Mouse (Mus musculus) common myeloid progenitor, adult 5-6 weeks (primary cell): ENCODE measurements around the gene Ftsj1. TPM values are rescaled to one million over a fixed set of nuclear protein-coding genes. Genes with fewer than 3 reads are reported as not detected.

Experiments
- ATAC-seq: replicated peaks from 2 replicates; pipeline ENCODE4 v1.8.0; 2016; ENCODE audit warnings: low read depth, mild to moderate bottlenecking, moderate TSS enrichment, inconsistent platforms; ENCODE audit not compliant: poor library complexity, severe bottlenecking
- total RNA-seq: library from RNA; stranded (forward); fragments of 200-1000, 187-1606 nt; gene quantifications from 2 replicates; pipeline ENCODE4 v1.2.3, GENCODE M21; 2017

Ftsj1 gene
- total RNA-seq, 1 experiment from 2014 or later: 26.4 TPM

- no peak for ATAC-seq
These were observed 29.9 kb downstream of the Ftsj1 start for GRCm38 (mm10) chrX:8222296-8222677.

DNA sequence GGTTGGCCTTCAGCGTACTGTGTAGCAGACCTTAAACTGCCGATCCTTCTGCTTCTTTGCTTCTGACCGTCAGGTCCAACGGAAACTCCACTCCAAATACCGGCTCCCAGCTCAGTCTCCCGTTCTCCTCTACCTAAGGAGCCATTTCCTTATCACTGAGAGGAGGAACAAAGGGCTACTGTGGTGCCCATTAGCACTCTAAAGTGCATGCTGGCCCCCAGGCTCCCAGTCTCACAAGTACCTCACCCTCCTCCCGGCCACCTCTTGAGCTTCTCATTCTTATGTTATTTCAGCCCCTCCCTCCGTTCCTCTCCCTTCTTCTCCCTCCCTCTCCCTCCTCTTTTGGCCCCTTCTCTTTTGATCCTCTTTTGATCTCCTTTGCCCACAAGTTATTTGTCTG is 32.6 kb downstream of the Ftsj1 start:
- no peak for ATAC-seq

DNA sequence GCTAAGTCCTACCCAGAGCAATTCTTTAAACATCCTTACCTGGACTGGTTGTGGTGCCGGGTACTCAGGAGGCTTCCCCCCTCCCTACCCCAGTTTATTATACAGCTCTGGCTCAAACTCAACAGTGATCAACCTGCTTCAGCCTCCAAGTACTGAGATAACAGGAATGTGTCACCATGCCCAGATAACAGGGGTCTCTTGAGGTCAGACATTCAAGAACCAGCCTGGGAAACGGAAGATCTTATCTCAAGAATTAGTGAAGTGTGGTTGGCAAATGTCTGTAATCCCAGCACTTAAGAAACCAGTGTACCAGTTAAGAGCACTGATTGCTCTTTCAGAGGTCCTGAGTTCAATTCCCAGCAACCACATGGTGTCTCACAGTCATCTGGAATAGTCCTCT is 34.1 kb downstream of the Ftsj1 start:
- no peak for ATAC-seq

- no peak for ATAC-seq
These were observed 34.8 kb downstream of the Ftsj1 start for GRCm38 (mm10) chrX:8217383-8217782.

DNA sequence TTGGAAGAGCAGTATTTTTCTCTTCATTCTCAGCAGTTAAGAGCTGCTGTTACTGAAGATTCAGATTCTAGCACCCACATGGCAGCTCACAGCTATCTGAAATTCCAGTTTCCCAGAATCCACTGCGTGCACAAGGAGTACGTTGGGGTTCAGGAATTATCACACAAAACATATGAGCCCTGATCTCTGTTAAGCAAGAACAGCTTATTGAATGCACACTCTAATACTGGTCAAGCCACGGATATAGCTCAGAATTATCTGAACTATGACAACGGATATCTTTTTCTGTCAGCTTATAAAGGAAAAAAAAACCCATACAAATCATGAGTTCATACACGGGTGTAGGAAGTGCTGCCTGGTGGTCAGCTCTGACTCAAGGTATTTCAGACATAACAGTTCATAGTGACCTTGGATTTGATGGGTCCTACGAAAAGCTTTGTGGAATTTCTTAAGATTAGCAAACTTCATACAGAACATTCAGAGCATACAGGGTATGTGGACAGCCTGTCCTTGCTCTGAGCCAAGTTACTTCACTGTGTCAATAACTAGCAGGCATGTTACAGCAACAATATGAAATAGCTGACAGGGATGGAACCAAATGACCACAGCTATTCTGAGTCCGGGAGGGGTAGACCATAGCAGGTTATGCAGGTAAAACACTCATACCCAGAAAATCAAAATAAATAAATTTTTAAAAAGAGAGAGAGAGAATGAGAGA is 40.6 kb downstream of the Ftsj1 start:
- no peak for ATAC-seq

- no peak for ATAC-seq
These were observed 42.5 kb downstream of the Ftsj1 start for GRCm38 (mm10) chrX:8209720-8210119.

DNA sequence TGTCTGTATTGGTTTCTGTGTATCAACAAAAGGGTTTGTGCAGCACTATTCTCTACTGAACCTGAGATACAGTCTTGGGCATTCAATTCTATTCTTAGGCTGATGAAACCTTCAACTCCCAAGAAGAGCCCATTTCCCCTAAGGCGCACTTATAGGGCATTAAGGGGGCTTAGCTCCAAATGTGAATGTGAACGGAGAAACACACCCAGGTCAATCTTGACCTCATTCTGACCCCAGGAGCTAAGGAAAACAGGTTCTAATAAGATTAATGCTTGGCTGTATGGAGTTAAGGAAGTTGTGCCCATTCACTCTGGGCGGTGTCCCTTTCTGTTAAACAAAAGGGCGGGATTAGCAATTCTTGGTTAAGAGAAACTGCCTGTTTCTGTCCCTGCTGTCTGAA is 45.0 kb downstream of the Ftsj1 start:
- ATAC-seq: no peak

DNA sequence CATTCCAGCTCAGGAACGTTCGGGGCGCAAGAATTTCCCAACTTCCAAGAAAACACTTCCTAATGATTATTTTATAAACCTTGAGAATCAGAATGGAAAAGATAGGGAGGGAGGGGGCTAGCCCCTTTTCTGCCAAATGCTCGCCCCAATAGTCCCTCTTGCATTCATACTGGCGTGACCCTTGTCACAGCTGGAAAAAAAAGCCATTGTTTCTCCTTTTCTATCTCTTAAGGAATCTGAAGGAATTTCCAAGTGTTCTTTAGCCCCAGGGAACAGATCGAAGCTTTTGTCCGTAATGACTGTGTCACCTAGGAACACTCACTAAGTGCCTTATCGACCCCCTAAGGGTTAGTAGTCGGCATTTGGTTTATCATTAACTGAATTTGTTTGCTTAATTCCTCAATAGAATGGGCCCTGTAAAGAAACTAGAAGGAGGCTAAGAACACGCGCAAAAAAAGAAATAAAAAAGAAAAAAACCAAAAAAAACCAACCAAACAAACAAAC is 45.5 kb downstream of the Ftsj1 start:
- ATAC-seq: no peak

DNA sequence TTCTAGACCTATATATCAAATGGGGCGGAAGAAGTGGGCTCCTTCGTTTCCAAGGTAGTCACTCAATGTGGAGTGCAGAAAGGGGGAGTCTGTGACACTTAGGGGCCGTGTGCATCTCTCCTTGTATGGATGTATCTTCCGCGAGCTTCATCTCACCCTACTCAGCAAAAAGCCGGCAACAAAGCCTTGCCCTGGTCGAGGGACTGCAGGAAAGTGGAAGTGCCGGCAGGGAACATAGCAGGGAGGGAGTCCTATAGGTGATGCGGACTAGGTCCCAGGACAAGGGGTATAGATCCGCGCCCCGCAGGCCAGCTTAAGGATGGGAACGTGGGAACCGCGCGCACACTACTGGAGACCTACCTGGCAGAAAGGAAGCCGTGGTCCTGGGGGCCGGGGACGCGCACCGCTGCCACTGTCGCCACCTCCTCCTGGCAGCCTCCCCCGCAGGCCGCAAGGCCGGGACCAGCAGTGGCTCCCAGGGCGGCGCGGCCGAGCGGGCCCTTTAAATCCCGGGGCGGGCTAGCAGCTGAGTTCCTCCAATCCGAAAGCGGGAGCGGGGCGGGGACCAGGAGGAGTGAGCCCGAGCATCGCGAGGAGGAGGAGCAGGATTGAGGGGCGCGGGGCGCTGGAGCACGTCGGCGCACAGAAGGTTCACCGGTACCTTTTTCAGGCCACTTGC is 46.1 kb downstream of the Ftsj1 start, which contains the start of gene Porcn:
TSS of gene Porcn (minus strand) at position 511 of the 679 bp plus-strand sequence.
- peak; percentile 89 for ATAC-seq

GRCm38 (mm10) chrX:8205551-8205950 is 46.7 kb downstream of the Ftsj1 start:
- no peak for ATAC-seq

GRCm38 (mm10) chrX:8205088-8205487 is 47.1 kb downstream of the Ftsj1 start:
- ATAC-seq: no peak

DNA sequence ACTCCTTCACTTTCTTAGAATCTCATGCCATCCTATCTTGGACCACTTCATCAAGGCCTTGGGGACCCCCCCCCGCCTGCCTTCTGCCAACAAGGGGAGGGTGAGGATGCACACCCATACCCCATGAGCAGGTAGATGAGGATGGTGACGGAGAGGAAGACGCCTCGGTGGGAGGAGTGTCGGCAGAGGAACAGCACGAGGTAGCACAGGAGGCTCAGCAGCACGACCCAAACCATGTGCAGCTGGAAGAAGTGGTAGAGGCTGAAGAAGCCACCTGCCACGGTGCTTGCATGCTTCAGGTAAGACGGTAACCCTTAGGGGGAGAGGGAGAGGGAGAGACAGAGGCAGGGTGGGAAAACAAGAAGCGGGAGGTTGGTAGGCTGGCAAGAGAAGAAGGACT is 48.1 kb downstream of the Ftsj1 start:
- no peak for ATAC-seq

DNA sequence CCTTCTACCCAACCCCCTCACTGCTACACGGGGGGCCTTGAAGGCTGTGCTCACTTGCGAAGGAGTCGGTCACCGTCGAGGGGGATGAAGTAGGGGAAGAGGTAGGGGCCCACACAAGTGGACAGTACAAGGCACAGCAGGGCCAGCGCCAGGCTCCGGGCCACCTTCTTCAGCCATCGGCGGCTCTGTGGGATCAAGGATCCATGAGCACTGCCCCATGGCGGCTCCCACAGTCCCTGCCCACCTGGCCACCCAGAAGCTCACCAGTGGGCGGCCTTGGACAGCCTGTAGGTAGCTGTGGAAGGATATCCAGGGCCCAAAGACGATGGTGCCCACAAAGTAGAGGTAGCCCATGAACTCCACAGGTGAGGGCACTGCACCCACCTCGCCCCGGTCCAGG is 49.1 kb downstream of the Ftsj1 start:
- ATAC-seq: no peak

GRCm38 (mm10) chrX:8193419-8193723 is 58.8 kb downstream of the Ftsj1 start, which contains the start of gene Ebp:
TSS of gene Ebp (minus strand) at chrX:8193512.
- ATAC-seq: peak; percentile 40

DNA sequence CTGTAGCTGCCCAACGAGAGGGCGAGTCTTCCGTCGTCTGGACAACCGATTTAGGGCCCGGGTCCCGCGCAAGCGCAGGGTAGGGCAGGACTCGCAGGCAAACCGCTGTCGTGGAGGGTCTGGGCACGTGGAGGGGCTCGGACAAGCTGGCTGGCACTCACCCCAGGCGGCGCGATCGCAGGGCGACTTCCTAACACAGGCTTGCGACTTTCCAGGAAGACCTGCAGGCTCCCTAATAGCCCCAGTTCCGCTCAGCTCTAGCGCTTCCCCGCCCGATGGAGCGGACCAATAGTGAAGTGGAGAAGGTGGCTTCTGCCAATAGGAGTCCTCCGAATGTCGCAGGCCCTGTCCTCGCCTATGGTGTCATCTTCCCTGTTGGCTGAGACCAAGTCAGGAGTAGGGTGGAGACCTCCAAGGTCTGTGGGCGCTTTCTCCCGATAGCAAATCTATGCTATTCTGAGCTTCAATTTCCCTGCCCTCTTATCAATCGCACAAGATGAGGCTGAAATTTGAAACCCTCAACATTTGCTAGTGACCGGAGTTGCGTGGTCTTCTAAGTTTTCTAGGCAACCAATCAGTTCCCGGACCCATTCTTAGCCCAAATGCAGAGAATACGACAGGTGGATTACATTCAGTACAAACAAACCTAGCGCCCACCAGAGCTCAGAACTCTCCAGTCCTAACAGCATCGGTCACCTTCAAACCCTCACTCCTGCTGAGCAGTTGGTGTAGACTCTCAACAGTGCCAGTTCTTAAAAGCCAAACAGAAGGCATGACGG is 59.4 kb downstream of the Ftsj1 start:
- peak; percentile 99 for ATAC-seq

DNA sequence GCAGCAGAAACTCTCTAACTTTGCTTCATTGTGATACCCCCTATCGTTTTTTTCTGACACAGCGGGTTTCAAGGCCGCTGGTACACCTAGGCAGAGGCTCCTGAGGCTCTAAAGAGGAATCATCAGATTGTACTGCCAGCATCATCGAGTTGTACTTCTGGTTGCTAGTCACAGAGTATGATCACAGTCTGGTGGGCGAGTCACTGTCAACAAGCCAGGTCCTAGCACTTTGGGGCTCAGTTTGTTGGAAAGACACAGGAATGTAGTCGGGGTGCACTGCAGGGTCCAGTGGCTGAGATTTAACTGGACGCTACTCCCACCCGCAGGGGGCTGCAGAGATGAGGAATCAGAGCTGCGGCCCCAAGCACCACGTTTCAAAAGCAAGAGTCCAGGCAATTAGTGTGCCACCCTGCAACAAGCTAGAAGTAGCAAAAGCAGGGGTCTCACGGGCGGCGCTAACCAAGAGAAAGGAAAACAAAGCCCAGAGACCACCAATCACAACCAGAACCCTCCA is 60.0 kb downstream of the Ftsj1 start:
- no peak; the same call in 1 of the 2 replicates for ATAC-seq

Other genes starting within 250 kb of the Ftsj1 start
- gene Glod5, start 233.9 kb downstream of the Ftsj1 start, total RNA-seq: not detected in 2 replicates
- gene Suv39h1, start 177.6 kb downstream of the Ftsj1 start, total RNA-seq: 60.0 and 70.0 TPM in 2 replicates
- 68.8 and 74.5 TPM in 2 replicates for gene Was, start 161.9 kb downstream of the Ftsj1 start, total RNA-seq
- gene Wdr13, start 119.5 kb downstream of the Ftsj1 start, total RNA-seq: 25.8 and 29.6 TPM in 2 replicates
- gene Rbm3, start 106.5 kb downstream of the Ftsj1 start, total RNA-seq: 1,314 and 1,321 TPM in 2 replicates
- gene Tbc1d25, start 76.2 kb downstream of the Ftsj1 start, total RNA-seq: 5.2 and 7.3 TPM in 2 replicates
- gene Ebp, start 58.9 kb downstream of the Ftsj1 start, total RNA-seq: 58.5 and 66.5 TPM in 2 replicates
- gene Porcn, start 45.9 kb downstream of the Ftsj1 start, total RNA-seq: 0.05 TPM in 1 of 2 replicates, not detected in the other
- gene Slc38a5, start 18.7 kb upstream of the Ftsj1 start, total RNA-seq: 18.5 and 20.0 TPM in 2 replicates
- gene Ssxb10, start 75.0 kb upstream of the Ftsj1 start, total RNA-seq: not detected in 2 replicates
- gene Ssxb9, start 114.6 kb upstream of the Ftsj1 start, total RNA-seq: not detected in 2 replicates
- gene Ssxb1, start 160.9 kb upstream of the Ftsj1 start, total RNA-seq: not detected in 2 replicates
- gene Ssxb2, start 209.3 kb upstream of the Ftsj1 start, total RNA-seq: not detected in 2 replicates